Mouse (Mus musculus) erythroblast, embryonic 14.5 days (primary cell): Measurements from ENCODE around the gene 4930426L09Rik. TPM values are rescaled to one million over a fixed set of nuclear protein-coding genes. Genes with fewer than 3 reads are reported as not detected.

Experiments used
- H3K27me3 ChIP-seq: 2 replicates; pipeline ENCODE4 v1.6.1; 2012; ENCODE audit warnings: inconsistent platforms; ENCODE audit not compliant: control insufficient read depth
- H3K36me3 ChIP-seq: 2 replicates; pipeline ENCODE4 v1.6.1; 2012; ENCODE audit warnings: mild to moderate bottlenecking, inconsistent platforms; ENCODE audit not compliant: control insufficient read depth
- H3K4me1 ChIP-seq: 2 replicates; pipeline ENCODE4 v1.6.1; 2012; ENCODE audit warnings: inconsistent platforms; ENCODE audit not compliant: control insufficient read depth
- H3K4me3 ChIP-seq: replicated peaks from 2 replicates; pipeline ENCODE3; 2012; ENCODE audit warnings: moderate library complexity, mild to moderate bottlenecking, inconsistent platforms
- H3K9me3 ChIP-seq: 2 replicates; pipeline ENCODE4 v1.6.1; 2012; ENCODE audit warnings: low read length, inconsistent platforms, mixed read lengths; ENCODE audit not compliant: control insufficient read depth
- GATA1 ChIP-seq: IDR thresholded peaks from 2 replicates; pipeline ENCODE4 v1.6.1; 2012; ENCODE audit warnings: low read length, inconsistent platforms, mixed read lengths
- TAL1 ChIP-seq: IDR thresholded peaks from 3 replicates; pipeline ENCODE4 v1.6.1; 2012; ENCODE audit warnings: low read length, inconsistent platforms, mixed read lengths
- polyA plus RNA-seq: library from polyadenylated mRNA; stranded (reverse); fragments of >175 nt; gene quantifications from 2 replicates; pipeline ENCODE4 v1.2.3, GENCODE M21; 2012

Gene 4930426L09Rik
- not detected in 2 replicates for polyA plus RNA-seq

DNA sequence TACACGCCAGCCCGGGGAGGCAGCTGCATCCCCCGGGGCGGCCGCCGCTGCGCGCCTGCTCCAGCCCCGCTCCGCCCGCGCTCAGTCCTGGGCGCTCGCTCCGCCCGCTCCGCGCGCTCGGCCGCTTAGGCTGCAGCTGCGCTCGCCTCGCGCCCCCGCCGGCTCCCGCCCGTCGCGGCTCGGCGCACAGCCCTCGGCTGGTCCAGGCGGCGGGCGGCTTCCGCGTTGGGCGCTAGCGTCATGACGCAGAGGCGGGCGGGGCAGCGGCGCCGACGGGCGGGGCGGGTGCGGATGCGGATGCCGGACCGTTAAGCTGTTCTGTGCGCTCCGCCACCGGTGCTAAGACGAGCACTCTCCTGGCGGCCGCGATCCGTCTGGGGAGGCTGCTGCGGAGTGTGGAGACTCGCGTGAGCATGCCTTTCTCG lies at the start of gene 4930426L09Rik, which contains the start of gene Pip4k2a:
Gene 4930426L09Rik, plus strand, starts transcription at position 290 of the 425 bp plus-strand sequence.
Gene Pip4k2a, minus strand, starts transcription at position 73 of the 425 bp plus-strand sequence.
- TF ChIP-seq GATA1 (no peak), TAL1 (no peak)
- peaks cover 2% of the 10 kb centered on the region; the same call in 1 of the 2 replicates for H3K36me3 ChIP-seq
- no peaks in the 10 kb centered on the region for H3K9me3 ChIP-seq
- peaks cover 59% of the 10 kb centered on the region for H3K4me1 ChIP-seq
- peak within 1 kb of the TSS; percentile 79 for H3K4me3 ChIP-seq
- peaks cover 4% of the 10 kb centered on the region; the same call in 1 of the 2 replicates for H3K27me3 ChIP-seq

DNA sequence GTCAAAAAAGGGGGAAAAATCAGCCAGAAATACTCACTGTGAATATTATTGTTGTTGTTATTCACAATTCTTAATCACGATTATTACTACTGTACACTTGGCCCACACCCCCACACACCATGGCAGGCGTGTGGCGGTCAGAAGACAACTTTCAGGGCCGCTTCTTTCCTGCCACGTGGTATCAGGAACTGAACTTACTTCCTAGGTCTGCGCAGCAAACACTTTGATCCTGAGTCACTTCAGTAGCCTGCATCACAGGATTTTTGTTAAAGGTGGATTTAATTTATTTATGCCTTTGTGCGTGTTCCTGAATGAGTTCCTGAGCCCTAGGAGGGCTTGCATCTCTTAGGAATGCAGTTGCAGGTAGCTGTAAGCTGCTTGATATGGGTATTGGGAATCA lies 49.4 kb upstream of the 4930426L09Rik start:
- Histone ChIP-seq H3K9me3 (no peaks in the 10 kb centered on the region), H3K4me1 (peaks cover 60% of the 10 kb centered on the region), H3K27me3 (no peaks in the 10 kb centered on the region), H3K4me3 (no peak overlapping the region), H3K36me3 (peaks cover 3% of the 10 kb centered on the region)
- no peak for TF ChIP-seq GATA1
- no peak for TF ChIP-seq TAL1

DNA sequence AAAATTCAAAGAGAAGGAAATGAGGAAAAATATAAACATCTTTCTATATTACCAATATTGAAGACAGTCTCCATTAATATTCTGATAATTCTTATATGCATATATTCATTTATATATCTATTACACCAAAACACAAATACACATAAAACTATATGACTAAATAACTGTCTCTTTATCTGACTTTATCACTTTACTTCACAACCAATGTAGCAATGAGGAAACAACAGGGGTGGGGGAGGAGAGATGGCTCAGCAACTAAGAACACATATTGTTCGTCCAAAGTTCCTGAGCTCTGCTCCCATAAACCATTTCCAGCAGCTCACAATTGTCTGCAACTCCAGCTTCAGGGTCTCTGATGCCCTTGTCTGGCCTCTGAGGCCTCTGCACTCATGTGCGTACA lies 47.4 kb upstream of the 4930426L09Rik start:
- H3K36me3 ChIP-seq: peaks cover 1% of the 10 kb centered on the region; the same call in 1 of the 2 replicates
- H3K27me3 ChIP-seq: no peaks in the 10 kb centered on the region
- no peaks in the 10 kb centered on the region for H3K9me3 ChIP-seq
- TF ChIP-seq TAL1: no peak
- TF ChIP-seq GATA1: no peak
- no peak overlapping the region for H3K4me3 ChIP-seq
- H3K4me1 ChIP-seq: peaks cover 73% of the 10 kb centered on the region

DNA sequence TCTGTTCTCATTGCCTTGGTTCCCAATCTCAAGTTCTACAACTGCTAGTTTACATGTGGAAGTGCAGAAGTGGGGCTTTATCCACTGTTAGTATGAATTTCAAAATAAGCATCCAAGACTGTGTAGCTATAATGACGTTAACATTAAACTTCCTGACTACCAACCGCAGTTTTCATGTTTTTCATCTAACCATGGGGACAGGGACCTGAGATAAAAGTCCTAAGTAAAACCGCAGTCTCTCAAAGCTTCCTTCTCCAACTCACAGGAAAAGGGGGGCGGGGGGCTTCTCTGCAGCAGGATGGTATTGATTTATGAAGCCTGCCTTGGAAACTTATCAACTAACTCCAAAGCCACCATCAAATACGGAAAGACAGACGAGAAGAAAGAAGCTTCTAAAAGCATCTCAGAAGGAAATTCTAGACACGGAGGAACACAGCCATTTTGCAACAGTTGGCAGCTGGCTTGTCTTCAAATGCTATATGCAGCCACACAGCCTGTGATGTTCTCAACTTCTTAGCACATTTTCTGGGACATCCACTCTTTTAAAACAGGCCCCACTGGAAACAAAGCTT lies 46.0 kb upstream of the 4930426L09Rik start:
- no peak for TF ChIP-seq TAL1
- TF ChIP-seq GATA1: no peak
- Histone ChIP-seq H3K4me3 (peak overlapping the region; percentile 4), H3K4me1 (peaks cover 78% of the 10 kb centered on the region), H3K9me3 (no peaks in the 10 kb centered on the region), H3K36me3 (peaks cover 5% of the 10 kb centered on the region; the same call in 1 of the 2 replicates), H3K27me3 (no peaks in the 10 kb centered on the region)

DNA sequence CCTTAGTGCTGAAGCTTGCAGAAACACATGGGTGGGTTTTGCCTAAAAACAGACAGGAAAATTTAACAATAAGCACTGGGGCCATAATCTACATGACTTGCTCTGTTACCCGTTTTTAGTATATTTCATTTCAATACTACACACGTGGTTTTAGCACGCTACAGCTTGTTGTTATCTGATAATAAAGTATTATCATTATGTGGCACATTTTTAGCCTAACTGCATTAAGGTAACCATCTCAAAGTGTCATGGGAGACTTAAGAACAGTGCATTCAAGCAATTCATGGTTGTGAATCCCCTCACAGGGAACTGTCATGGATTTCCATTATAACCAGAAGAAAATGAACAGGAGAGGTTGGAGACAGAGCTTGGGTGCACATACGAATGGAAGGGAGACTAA lies 43.7 kb upstream of the 4930426L09Rik start:
- Histone ChIP-seq H3K4me3 (peak overlapping the region; percentile 3), H3K4me1 (peaks cover 89% of the 10 kb centered on the region), H3K9me3 (no peaks in the 10 kb centered on the region), H3K27me3 (no peaks in the 10 kb centered on the region), H3K36me3 (peaks cover 7% of the 10 kb centered on the region; the same call in 1 of the 2 replicates)
- TF ChIP-seq GATA1: no peak
- peak; percentile 46 for TF ChIP-seq TAL1

DNA sequence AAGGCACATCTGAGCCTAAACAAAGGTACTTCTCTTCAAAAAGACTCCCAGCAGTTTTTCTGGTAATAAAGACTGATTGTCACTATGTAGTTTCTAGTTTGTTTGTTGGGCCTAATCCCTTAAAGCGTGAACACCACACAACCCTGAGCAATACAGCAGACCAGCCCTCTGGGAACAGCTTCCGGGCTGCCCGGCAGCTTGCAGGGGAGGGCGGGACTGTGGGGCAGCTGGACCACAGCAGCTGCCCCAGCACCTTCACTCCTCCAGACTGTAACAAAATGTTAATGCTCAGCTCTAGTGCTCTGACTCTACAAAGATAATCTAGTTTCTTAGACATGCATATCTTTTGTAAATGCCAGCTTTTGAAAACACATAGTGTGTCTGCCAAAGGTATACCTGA lies 43.1 kb upstream of the 4930426L09Rik start:
- H3K36me3 ChIP-seq: peaks cover 7% of the 10 kb centered on the region; the same call in 1 of the 2 replicates
- TF ChIP-seq GATA1 (no peak), TAL1 (no peak)
- H3K9me3 ChIP-seq: no peaks in the 10 kb centered on the region
- H3K4me1 ChIP-seq: peaks cover 93% of the 10 kb centered on the region
- no peak overlapping the region for H3K4me3 ChIP-seq
- no peaks in the 10 kb centered on the region for H3K27me3 ChIP-seq

DNA sequence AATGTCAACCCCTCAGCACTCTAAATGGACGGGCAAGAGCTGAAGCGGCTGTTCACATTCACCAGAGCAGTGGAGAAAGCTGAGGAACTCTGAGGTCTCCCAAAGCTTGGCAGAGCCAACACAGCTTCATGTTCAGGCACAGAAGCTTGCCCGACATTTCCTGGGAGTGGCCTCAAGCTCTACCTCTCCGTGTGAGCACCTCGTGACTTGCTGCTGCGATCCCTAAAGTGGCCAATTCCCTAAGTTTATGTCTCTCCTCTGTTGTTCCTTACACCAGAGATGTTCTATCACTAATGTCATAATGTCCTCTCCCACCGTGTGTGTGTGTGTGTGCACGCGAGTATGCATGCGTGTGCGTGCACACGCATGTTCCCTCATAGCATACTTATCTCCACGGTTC lies 42.5 kb upstream of the 4930426L09Rik start:
- TF ChIP-seq GATA1 (no peak), TAL1 (no peak)
- H3K4me3 ChIP-seq: no peak overlapping the region
- H3K9me3 ChIP-seq: no peaks in the 10 kb centered on the region

DNA sequence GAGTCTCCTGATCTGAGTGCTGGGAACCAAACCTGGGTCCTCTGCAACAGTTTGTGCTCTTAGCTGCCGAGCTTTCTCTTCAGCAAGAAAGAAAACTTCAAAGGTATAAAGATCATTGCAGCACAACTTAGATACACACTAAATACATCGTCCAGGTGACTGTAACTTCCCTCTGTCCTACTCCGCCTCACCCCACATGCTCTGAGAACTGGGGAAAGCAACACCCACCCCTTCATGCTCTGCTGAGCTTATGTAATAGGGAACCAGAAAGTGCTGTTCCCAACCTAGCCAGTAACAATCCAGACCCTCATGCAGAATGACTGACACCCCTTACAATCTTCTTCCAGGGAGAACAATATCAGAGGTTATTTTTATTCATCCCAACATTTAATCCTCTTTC lies 41.7 kb upstream of the 4930426L09Rik start:
- H3K36me3 ChIP-seq: peaks cover 7% of the 10 kb centered on the region; the same call in 1 of the 2 replicates
- no peak overlapping the region for H3K4me3 ChIP-seq

More for the DNA sequence above, 42.5 kb upstream of the 4930426L09Rik start:
- Histone ChIP-seq H3K36me3 (peaks cover 7% of the 10 kb centered on the region; the same call in 1 of the 2 replicates), H3K4me1 (peaks cover 92% of the 10 kb centered on the region), H3K27me3 (no peaks in the 10 kb centered on the region)

DNA sequence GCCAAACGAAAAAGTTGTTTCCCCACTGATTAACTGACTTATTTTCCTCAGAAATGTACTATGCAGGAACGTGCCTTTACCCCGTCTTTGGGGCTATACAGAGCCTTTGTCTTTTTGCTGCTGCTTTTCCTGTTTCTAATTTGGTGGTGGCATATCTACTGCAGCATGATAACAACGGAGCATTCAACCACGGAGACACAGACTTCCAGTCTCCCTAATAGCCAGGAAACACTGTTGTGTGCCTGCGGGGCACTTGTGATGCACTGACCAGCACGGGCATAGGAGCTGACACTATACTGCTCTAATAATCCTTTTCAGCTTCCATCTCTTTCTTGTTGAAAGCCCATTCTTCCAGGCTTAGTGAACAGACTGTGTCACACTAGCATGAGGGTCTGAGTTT lies 41.2 kb upstream of the 4930426L09Rik start:
- TF ChIP-seq GATA1 (no peak), TAL1 (no peak)
- Histone ChIP-seq H3K27me3 (no peaks in the 10 kb centered on the region), H3K4me1 (peaks cover 83% of the 10 kb centered on the region), H3K9me3 (no peaks in the 10 kb centered on the region), H3K36me3 (peaks cover 7% of the 10 kb centered on the region; the same call in 1 of the 2 replicates), H3K4me3 (no peak overlapping the region)

More for the DNA sequence above, 41.7 kb upstream of the 4930426L09Rik start:
- TF ChIP-seq TAL1 (no peak), GATA1 (no peak)
- no peaks in the 10 kb centered on the region for H3K9me3 ChIP-seq
- H3K27me3 ChIP-seq: no peaks in the 10 kb centered on the region
- peaks cover 85% of the 10 kb centered on the region for H3K4me1 ChIP-seq

DNA sequence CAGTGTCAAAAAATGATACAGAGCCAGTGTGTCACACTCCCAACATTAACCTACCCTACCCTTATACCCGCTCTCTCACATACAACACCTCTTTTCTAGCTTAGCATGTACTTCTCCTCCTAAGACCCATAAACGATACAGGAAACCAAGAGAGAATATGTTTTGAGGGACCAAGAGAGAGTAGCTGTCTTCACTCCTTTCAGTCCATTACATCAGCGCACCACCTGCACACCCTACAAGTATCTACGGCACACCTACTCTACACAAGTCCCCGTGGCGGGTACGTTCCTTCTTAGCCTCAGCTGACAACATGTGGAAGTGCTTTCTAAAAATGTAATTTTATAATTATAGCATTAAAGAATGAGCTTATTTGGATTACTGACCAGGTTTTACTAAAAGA lies 40.7 kb upstream of the 4930426L09Rik start:
- Histone ChIP-seq H3K4me3 (no peak overlapping the region), H3K9me3 (no peaks in the 10 kb centered on the region), H3K27me3 (no peaks in the 10 kb centered on the region), H3K4me1 (peaks cover 83% of the 10 kb centered on the region), H3K36me3 (peaks cover 7% of the 10 kb centered on the region)
- TF ChIP-seq GATA1 (no peak), TAL1 (no peak)
